Mouse (Mus musculus): ENCODE measurements around the gene Dkkl1. TPM values are rescaled to one million over a fixed set of nuclear protein-coding genes. Genes with fewer than 3 reads are reported as not detected.

Gene Dkkl1
- total RNA-seq, 2 experiments from 2014 or later, result 20.8 TPM; not detected in 1

DNA sequence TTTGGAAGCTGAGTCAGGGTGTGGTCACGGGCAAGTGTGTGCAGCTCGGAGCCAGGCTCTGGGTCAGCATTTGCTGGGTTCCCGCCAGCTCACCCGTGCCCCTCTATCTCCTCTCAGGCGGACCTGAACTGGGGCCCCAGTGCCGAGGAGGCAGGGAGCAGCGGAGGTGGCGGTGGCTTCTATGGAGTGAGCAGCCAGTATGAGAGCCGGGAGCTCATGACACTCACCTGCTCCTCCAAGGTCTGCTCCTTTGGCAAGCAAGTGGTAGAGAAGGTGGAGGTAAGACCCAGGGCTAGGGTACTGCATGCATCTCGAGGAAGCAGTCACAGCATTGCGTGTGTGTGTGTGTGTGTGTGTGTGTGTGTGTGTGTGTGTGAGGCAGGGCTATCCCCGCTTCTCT lies 19.2 kb upstream of the Dkkl1 start:
- ATAC-seq (replicated peaks; ENCODE audit: low FRiP score, poor library complexity, severe bottlenecking), result no peak

DNA sequence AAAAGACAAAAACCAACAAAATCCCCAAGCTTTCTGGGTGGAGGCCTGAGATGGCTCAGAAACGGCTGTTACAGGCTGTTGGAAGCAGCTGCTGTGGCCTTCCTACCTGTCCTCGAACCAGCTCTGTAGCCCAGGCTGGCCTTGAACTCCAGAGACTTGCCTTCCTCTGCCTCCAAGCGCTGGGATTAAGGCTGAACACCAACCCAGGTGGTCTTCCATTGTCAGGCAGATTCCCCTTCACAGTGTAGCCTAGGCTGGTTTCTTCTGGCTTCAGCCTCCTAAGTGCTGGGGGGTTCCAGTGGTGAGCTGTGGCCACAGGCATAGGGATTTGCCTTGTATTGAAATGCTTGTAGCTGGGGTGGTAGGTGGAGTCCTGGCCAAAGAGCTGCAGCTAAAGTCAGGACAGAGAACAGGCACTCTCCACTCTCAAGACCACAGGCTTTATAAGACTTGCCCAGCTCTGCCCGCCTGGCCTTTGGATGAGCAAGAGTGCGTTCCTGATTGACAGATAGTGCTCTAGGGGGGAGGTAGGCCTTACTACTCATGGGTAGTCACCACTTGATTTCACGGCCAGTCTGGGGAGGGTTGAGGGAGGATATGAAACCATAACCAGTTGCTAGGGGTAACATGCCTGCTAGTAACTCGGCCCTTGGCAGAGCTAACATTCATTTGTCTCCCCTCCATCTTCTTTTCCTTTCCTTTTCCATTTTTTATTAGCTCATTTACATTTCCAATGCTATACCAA lies 17.7 kb upstream of the Dkkl1 start:
- no peak for ATAC-seq (replicated peaks; ENCODE audit: low FRiP score, poor library complexity, severe bottlenecking)

DNA sequence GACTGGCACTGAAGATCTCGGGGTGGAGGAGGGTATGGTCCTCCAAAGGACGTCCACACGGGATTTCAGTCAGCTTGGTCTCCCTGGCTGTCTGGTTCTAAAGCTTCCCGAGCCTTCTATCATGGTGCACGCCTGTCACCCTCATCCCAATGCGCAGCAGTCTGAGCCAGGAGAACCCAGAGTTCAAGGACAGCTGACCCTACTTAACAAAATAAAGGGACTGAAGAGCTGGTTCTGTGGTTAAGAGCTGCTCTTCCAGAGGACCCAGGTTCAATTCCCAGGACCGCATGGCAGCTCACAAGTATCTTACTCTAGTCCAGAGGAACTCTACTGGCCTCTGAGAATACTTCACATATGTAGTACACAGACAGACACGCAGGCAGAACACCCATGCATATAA lies 17.1 kb upstream of the Dkkl1 start:
- no peak for ATAC-seq (replicated peaks; ENCODE audit: low FRiP score, poor library complexity, severe bottlenecking)

DNA sequence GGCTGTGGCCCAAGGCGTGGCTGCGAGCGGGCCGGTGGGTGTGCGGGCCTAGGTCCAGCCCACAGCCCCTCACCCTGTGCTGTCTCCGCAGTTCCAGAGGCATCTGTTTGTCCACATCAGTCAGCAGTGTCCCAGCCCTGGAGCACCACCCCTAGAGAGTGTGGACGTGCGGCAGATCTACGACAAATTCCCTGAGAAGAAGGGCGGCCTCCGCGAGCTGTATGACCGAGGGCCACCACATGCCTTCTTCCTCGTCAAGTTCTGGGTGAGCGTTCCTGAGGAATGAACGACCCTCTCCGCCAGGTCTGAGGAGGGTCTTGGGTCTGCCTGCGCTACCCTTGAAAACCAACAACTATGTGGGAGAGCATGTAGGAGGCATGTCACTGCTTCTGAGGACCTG lies 16.6 kb upstream of the Dkkl1 start:
- ATAC-seq (replicated peaks; ENCODE audit: low FRiP score, poor library complexity, severe bottlenecking), result no peak

GRCm38 (mm10) chr7:45226421-45226820 lies 14.5 kb upstream of the Dkkl1 start:
- ATAC-seq (replicated peaks; ENCODE audit: low FRiP score, poor library complexity, severe bottlenecking), result no peak

DNA sequence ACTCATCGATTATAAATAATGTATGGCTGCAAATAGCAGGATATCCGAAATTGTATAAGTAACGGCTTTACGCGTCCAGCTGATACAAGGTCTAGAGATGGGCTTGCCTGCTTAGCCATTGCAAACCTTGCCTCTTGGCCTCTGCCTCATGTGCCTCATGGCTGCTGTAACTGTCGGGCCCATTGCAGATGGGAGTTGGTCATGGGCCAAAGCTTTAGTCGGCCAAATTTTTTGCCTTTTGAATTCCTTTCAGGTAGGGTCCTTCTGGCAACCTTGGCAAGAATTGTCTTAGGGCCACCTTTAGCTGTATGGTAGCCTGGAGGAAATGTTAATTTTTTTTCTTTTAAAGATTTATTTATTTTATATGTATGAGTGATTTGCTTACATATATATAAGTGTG lies 12.9 kb upstream of the Dkkl1 start:
- no peak for ATAC-seq (replicated peaks; ENCODE audit: low FRiP score, poor library complexity, severe bottlenecking)

GRCm38 (mm10) chr7:45221680-45222079 lies 9.7 kb upstream of the Dkkl1 start:
- no peak for ATAC-seq (replicated peaks; ENCODE audit: low FRiP score, poor library complexity, severe bottlenecking)

DNA sequence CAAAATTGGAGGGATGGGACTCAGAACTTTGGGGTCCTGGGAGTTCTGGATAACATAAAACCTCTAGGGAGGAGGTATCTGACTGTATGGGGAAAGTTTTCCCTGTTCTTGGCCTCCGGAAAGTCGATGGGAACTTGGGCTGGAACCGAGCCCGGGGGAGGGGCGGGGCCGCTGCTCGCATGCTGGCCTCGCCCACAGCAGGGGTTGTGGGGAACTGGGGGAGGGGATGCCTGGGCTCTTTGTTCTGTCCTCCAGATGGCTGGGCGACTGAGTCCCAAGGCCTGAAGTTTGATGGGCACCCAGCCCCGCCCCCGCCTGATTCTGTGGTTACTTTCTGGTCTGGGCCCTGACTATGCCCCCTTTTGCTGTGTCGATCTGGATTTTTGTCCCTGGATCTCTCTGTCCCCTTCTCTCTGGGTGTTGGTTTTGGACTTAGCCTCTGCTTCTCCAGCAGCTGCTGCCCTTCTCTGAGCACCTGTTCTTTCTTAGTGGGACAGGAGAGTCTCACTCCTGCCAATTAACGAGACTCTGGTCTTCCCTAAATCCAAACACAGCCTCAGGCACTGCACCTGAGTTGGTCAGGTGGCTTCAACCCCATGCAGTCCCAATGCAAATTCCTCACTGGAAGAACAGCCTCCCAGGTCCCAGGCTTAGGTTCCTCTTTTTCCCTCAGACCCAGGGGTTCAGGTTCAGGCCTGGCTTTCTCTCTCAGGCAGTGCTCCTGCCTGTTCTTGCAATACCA lies 4.7 kb upstream of the Dkkl1 start:
- ATAC-seq (replicated peaks; ENCODE audit: low FRiP score, poor library complexity, severe bottlenecking), result no peak

DNA sequence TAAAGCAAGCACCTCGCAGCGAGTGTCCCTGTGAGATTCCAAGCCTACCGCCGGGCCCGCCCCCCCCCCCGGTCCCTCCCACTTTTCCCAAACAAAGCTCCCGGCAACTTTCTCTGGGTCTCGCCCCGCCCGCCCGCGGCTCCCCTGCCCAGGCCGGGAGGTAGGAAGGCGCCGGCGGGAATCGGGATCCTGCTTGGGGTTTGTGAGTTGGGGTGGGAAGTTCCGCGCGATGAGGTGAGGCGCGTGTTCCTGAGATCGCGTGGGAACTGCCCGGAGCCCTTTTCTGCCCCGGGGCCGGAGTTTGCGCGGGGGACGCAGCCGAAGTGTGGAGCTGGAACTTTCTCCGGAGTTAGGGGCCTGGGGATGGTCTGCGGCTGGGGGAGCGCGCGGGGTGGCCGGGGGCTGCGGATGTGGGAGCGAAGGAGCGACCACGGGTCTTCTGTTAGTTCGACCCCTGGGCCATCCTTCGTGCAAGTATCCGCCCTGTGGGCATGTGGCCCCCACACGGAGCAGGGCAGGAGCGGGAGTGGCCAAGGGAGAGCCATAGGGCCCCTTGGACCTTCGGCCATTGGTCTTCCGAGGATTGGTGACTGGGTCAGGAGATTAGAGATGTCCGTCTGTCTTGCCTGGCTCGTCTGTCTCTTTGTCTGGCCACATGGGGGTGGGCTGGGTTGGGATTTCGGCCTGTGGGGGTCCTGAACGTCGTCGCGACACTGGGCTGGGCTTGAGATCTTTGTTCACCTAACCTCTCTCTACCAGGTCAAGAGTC lies 3.9 kb upstream of the Dkkl1 start, which contains the start of gene Tead2:
Gene Tead2 (plus strand): TSS at position 81 of the 769 bp plus-strand sequence.
- no peak for ATAC-seq (replicated peaks; ENCODE audit: low FRiP score, poor library complexity, severe bottlenecking)

GRCm38 (mm10) chr7:45213708-45214107 lies 1.8 kb upstream of the Dkkl1 start:
- ATAC-seq (replicated peaks; ENCODE audit: low FRiP score, poor library complexity, severe bottlenecking), result no peak

DNA sequence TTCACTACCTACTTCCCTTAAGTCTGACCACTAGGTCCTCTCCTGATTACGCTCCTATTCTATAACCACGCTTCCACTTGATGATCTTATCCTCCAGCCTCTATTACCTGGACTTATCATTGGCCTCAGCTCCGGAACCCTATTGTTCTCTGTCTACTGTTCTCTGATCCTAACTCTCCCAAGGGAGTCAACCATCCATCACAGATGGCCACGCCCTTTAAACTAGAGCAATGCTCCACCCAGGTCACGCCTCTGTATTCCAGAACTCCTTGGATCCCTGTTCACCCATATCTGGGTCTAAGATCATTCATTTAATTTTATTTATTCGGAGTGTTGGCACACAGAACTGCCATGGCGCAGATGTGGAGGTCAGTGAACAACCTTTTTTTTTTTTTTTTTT lies 409 bp upstream of the Dkkl1 start:
- 0 out of 2 replicates have a peak, but pooled peaks have one; percentile 20 for ATAC-seq (replicated peaks; ENCODE audit: low FRiP score, poor library complexity, severe bottlenecking)

DNA sequence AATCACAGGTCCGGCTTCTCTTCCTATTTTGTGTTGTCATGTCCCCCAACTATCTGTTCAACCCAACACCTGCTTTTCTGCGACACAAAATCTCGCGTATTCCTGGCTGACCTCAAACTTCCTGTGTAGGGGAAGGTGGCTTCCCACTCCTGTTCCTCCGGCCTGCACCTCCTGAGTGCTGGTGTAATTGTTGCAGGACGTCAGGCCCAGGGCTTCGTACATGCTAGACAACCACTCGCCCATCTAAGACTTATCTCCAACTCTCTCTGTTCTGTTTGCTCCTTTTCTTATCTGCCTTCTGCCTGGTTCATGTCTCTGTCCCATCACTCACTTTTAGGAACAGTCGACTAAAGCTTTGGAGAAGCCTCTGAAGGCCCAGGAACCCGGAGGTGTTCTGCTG lies 877 bp downstream of the Dkkl1 start:
- no peak for ATAC-seq (replicated peaks; ENCODE audit: low FRiP score, poor library complexity, severe bottlenecking)

DNA sequence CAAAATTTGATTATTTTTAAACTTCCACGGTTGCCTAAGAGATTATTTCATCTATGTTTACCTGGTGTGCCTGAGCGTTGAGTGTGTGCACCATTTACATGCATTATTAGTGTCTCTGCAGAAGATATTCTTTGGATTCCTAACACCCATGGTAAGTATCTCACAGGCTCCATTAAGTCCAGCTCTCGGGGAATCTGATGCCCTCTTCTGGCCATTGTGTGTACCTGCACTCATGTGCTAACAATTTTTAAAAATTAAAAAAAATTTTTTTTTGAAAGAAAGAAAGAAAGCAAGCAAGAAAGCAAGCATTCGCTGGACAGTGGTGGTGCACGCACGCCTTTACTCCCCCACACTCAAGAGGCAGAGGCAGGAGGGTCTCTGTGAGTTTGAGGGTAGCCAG lies 3.7 kb downstream of the Dkkl1 start:
- ATAC-seq (replicated peaks; ENCODE audit: low FRiP score, poor library complexity, severe bottlenecking), result no peak

- ATAC-seq (replicated peaks; ENCODE audit: low FRiP score, poor library complexity, severe bottlenecking), result peak; percentile 84
These were observed 7.4 kb downstream of the Dkkl1 start, which contains the start of gene Ccdc155 for GRCm38 (mm10) chr7:45204380-45205143. TSS of gene Ccdc155 (minus strand) at chr7:45204892.

GRCm38 (mm10) chr7:45202654-45203053 lies 9.3 kb downstream of the Dkkl1 start:
- ATAC-seq (replicated peaks; ENCODE audit: low FRiP score, poor library complexity, severe bottlenecking), result no peak

DNA sequence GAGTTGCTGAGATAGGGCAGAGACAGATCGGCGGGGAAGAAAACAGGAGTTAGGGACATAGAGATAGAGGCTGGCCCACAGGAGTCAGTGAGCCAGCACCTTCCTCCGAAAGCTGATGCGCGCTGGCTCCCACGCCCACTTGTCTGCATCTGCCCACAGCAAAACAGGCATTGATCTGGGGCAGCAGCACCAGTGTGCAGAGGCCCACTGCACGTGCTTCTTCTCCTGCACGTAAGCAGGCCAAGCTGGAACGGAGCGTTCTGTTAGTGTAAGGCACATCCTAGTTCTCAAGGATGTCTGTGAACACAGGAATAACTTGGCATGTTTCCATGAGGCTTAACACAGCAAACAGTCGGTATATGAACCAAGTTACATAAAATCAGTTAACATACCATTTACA lies 13.0 kb downstream of the Dkkl1 start:
- ATAC-seq (replicated peaks; ENCODE audit: low FRiP score, poor library complexity, severe bottlenecking), result no peak

GRCm38 (mm10) chr7:45198435-45198834 lies 13.5 kb downstream of the Dkkl1 start:
- no peak for ATAC-seq (replicated peaks; ENCODE audit: low FRiP score, poor library complexity, severe bottlenecking)

- ATAC-seq (replicated peaks; ENCODE audit: low FRiP score, poor library complexity, severe bottlenecking), result no peak
These were observed 15.0 kb downstream of the Dkkl1 start for GRCm38 (mm10) chr7:45196994-45197393.

- ATAC-seq (replicated peaks; ENCODE audit: low FRiP score, poor library complexity, severe bottlenecking), result no peak
These were observed 15.8 kb downstream of the Dkkl1 start for GRCm38 (mm10) chr7:45196176-45196535.

All from erythroblast, adult 5-6 weeks (primary cell).